Mouse (Mus musculus): ENCODE data around the gene Ist1. TPM values are rescaled to one million over a fixed set of nuclear protein-coding genes. Genes with fewer than 3 reads are reported as not detected.

The Ist1 gene
- polyA plus RNA-seq (2014; fragmentation: Illumina TruSeq; extraction: RNeasy Lipid Tissue Mini Kit (QIAGEN cat#74804); ENCODE audit: low read depth, low replicate concordance) = 82.8 TPM

DNA sequence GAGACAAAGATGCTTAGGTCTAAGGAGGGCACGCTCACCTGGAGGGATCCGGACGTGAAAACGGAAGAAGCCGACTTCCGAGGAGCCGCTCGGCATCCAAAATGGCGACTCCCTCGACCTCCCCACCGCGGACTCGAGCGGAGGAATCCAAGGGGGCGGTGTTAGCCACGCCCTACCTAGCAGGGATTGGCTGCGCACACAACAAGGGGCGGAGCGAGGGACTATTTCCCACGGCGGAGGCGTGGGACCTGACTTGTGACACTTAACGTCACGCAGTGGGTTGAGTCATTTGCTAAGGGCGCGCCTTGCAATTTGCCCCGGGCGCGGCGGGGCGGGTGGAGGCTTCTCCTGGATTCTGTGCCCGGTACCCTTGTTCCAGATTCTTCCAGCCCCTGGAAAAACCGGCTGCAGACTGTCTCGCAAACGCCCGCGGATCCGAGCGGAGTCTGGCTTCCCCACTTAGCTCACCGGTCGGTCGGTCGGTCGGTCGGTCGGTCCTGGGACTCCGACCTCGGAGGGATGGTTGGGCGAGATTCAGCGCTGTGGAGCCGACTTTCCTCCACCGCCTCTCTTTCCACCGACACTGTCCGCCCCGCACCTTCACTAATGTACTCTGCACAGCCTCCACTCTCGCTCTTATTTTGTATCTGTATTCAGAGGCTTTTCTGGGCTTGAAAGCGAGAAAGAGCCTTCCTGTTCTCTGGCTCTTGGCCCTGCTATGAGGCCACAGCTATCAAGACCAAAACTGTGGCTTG lies at the start of gene Ist1:
TSS of gene Ist1 (minus strand) at position 115 of the 755 bp plus-strand sequence.

DNA sequence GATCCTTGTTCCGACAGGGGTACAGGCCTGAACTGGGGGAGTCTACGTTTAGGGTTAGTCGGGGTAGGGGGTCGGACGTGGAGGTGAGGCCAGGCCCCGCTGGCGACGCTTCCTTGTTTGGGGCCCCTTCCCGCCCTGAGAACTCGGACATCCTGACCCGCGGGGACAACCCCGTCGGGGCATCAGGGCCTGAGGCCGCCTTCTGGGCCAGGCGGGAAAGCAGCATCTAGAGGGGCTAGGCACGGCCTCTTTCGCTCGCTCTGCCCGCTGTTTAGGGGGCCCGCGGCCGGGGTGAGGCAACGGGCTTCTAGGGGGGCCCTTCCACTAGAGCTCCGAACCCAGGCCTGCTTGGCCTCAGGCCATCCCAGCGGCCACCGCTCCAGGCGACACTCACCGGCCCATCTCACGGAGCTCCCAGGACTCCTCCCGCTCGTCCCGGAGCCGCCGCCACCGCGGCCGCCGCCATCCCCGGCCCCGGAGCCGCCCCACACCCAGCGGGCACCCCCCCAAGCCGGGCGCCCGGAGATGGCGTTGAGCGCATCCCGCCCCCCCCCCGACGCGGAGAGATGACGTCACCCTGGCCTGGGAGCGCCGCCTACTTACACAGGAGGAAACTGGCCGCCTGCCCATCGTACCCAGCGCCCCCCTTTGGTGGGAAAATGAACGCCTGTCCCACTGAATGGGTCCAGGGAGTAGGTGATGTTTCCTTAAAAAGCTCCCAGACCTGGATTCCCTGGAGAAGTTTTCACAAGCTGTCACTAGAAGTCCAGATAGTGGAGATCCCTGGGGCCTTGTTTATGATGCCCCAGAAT lies 44.4 kb upstream of the Ist1 start, which contains the start of gene Atxn1l:
TSS of gene Atxn1l (minus strand) at position 503 of the 812 bp plus-strand sequence.

DNA sequence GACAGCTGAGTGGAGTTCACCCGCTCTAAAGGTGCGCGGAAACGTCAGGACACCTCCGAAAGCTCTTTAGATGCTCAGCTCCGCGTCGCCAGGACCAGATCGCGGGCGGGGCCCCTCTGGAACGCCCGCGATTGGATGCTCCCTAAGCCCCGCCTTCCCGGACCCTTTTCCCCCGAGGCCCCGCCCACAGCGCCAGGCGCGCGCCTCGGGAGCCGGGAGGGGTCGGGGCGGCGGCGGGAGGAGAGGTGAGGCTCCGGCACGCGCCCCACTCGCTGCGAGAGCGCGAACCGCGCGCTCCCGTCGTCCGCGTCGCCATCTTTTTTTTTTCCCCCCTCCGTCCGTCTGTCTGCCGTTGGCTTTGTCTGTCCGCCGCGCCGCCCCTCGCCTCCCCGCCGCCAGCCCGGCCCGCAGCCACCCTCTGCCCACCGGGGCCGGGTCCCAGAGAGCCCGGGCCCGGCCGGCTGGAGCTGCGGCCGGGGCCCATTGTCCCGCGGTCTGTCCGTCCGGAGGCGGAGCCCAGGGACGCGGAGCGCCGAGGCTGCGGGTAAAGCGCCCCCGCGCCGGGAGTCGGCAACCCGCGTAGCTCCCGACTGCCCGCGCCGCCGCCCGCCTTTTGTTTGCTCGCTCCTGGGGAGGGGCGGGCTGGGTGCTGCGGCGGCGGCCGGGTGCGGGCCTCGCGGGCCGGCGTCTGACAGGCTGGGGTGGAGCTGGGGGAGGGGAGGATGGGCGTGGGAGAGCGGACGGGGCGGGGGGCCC lies 12.4 kb upstream of the Ist1 start, which contains the start of gene Zfp821:
TSS of gene Zfp821 (plus strand) at position 227 of the 756 bp plus-strand sequence.

Other genes with a start within 250 kb of the Ist1 start
- gene Pmfbp1, start 199.2 kb downstream of the Ist1 start, polyA plus RNA-seq (2014; fragmentation: Illumina TruSeq; extraction: RNeasy Lipid Tissue Mini Kit (QIAGEN cat#74804); ENCODE audit: low read depth, low replicate concordance) = not detected
- gene Dhx38, start 127.4 kb downstream of the Ist1 start, polyA plus RNA-seq (2014; fragmentation: Illumina TruSeq; extraction: RNeasy Lipid Tissue Mini Kit (QIAGEN cat#74804); ENCODE audit: low read depth, low replicate concordance) = 2.6 TPM
- gene Txnl4b, start 127.4 kb downstream of the Ist1 start, polyA plus RNA-seq (2014; fragmentation: Illumina TruSeq; extraction: RNeasy Lipid Tissue Mini Kit (QIAGEN cat#74804); ENCODE audit: low read depth, low replicate concordance) = 19.7 TPM
- gene Hp, start 114.1 kb downstream of the Ist1 start, polyA plus RNA-seq (2014; fragmentation: Illumina TruSeq; extraction: RNeasy Lipid Tissue Mini Kit (QIAGEN cat#74804); ENCODE audit: low read depth, low replicate concordance) = 2.4 TPM
- 4.1 TPM for gene Dhodh, start 84.6 kb downstream of the Ist1 start, polyA plus RNA-seq (2014; fragmentation: Illumina TruSeq; extraction: RNeasy Lipid Tissue Mini Kit (QIAGEN cat#74804); ENCODE audit: low read depth, low replicate concordance)
- gene Pkd1l3, start 78.7 kb downstream of the Ist1 start, polyA plus RNA-seq (2014; fragmentation: Illumina TruSeq; extraction: RNeasy Lipid Tissue Mini Kit (QIAGEN cat#74804); ENCODE audit: low read depth, low replicate concordance) = not detected
- gene Zfp821, start 12.3 kb upstream of the Ist1 start, polyA plus RNA-seq (2014; fragmentation: Illumina TruSeq; extraction: RNeasy Lipid Tissue Mini Kit (QIAGEN cat#74804); ENCODE audit: low read depth, low replicate concordance) = 2.0 TPM
- 19.7 TPM for gene Atxn1l, start 44.5 kb upstream of the Ist1 start, polyA plus RNA-seq (2014; fragmentation: Illumina TruSeq; extraction: RNeasy Lipid Tissue Mini Kit (QIAGEN cat#74804); ENCODE audit: low read depth, low replicate concordance)
- gene Ap1g1, start 85.3 kb upstream of the Ist1 start, polyA plus RNA-seq (2014; fragmentation: Illumina TruSeq; extraction: RNeasy Lipid Tissue Mini Kit (QIAGEN cat#74804); ENCODE audit: low read depth, low replicate concordance) = 249 TPM
- 6.5 TPM for gene Phlpp2, start 175.3 kb upstream of the Ist1 start, polyA plus RNA-seq (2014; fragmentation: Illumina TruSeq; extraction: RNeasy Lipid Tissue Mini Kit (QIAGEN cat#74804); ENCODE audit: low read depth, low replicate concordance)